Mouse (Mus musculus) heart, adult 9 months (tissue): Measurements from ENCODE around the gene Bcl2a1d.
"Not testable (repeated sequence)": the region's sequence is repeated elsewhere in the genome, so short reads cannot be mapped to it uniquely, and the experiment has no call there.

Experiments
- DNase-seq, 2 experiments: peaks; one replicate each; pipeline ENCODE4 v3.0.0; 2022; ENCODE audit warnings: low spot score in 2 of 2

The Bcl2a1d gene

DNA sequence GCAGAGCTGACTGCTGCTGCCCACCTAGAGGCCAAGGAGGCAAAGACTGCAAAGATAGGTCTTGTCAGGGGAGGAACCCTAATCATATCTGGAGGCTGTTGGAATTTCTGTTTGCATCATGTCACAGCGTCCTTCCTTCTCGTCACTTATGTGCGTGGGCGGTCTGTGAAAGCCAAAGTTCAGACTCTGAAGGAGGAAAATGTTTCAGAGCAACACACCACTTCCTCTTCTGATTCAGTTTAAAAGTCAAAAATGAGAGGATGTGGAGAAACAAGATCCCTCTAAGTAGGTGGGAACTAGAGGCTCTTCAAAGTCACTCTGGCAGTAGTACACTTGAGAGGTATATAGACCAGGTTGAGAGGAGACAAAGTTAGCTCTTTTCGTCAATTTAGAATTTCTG is at the start of gene Bcl2a1d:
Gene Bcl2a1d (minus strand): TSS at position 187 of the 400 bp plus-strand sequence.
- not testable (repeated sequence) for DNase-seq

DNA sequence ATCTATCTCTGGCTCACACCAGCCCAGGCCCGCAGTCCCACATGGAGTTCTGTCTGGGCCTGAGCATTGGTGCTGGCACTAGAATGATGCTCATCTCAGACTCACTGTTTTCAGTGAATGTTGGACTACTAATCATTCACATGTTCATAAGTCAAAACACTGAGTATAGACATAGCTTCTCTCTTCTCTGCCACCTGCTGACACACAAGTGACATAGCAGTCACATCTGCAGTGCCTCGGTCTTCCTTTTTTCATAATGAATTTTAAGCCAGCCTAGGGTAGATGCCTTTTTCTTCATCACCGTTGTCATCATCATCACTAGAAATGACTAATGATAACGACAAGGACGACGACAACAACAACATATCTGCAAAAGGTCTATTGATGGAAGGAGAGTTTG is 38.5 kb upstream of the Bcl2a1d start:
- DNase-seq: not testable (repeated sequence)

DNA sequence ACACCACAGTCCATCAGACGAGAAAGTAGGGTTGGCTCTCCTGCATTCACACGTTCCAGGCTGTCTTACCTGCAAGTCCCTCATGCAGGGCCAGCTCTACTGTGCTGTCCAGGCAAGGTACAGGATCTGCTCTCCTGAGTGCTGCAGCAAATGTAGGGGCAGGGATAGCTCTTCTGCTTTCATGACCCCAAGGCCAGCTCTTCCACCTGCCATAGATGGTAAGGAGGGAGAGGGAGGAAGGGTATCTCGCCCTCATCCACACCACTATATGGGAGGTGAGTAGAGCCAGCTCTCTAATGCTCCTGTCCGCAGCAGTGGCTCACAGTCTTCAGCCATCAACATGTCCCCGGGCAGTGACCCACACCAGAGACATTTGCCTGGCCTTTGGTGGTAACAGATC is 37.8 kb upstream of the Bcl2a1d start:
- not testable (repeated sequence) for DNase-seq

DNA sequence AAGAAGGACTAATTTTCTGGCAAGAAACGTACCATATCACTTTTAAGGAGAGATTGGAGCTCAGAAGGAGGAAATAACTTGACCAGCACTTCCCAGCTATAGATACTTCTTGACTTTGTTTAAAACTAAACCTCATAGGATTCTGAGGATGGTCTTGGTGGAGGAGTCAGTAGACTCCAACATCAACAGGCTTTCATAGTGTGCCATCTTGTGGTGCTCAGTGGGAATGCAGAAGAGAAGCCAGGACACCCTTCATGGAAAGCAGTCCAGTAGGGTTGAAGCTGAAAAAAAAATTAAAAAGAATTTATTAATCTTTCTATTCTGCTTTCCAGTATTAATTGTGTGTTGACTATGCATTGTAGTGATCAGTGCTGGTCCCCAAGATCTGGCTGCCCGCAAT is 15.0 kb upstream of the Bcl2a1d start:
- DNase-seq: not testable (repeated sequence)

DNA sequence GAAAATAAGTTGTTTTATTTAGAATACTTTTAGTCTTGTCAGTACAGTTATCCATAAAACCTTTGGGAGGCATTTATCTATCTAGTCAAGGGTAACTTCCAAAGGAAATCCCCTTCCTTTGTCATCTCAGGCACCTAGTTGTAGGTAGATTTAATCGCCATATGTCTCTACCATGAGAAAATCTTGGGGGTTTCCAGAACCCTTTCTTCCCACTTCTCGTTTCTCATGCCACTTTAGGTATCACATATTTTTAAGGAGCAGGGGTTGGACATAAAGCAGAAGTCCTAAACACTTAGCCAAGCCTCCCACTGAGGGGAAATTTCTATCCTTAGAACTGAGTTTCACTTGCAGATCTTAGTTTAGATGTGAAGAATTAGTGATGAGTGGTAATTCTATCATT is 14.3 kb upstream of the Bcl2a1d start:
- DNase-seq: not testable (repeated sequence)

DNA sequence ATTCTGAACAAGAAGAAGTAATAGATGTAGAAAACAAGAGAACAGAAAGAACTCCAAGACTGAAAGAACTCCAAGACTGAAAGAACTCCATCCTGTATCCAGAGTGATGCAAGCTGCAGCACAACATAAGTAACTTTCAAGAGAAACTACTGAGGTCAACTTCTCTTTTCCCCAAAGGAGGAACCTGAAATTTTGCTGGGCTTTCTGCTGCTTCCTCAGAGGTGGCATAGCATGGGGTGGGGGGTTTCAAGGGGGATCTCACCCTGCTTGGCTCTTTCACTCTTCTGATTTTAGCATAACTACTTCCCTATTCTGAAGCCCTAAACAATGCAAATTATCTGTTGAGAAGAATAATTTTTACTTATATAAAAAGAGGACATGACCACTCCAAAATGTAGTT is 3.6 kb upstream of the Bcl2a1d start:
- not testable (repeated sequence) for DNase-seq

DNA sequence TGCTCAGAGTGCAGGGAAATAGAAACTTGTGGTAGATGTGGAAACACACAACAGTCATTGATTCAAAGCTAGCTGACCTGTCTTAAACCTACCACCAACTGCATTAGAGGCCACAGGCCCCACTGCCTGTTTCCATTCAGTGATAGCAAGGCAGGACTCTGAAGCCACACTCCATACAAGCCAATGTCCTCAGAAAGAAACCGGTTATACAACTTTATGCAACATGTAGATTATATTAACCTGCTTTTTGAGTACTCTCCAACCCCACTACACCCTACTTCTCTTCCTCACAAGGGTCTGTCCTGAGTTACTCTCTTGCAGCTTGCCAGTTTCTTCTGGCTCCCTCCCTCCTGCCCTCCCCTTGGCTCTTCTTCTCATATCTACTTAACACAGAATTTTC is 1.5 kb upstream of the Bcl2a1d start:
- DNase-seq: not testable (repeated sequence)

DNA sequence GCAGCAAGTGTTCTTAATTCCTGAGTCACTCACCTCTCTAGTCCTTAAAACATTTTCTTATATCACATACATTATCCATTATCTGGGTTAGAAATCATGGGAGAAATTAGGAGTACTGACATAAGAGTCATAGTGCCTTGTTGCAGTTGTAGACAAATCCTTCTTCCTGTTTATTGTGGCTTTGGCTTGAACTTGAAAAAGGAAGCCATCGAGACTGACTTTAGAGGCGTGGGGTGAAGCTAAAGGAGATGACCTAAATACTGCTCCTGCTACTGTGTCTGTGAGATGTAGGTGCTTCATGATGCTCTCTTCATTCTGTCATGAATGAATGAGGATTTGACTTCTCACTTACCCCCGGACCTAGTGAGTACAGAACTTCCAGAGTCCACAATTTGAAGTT is 620 bp upstream of the Bcl2a1d start:
- DNase-seq: not testable (repeated sequence)

DNA sequence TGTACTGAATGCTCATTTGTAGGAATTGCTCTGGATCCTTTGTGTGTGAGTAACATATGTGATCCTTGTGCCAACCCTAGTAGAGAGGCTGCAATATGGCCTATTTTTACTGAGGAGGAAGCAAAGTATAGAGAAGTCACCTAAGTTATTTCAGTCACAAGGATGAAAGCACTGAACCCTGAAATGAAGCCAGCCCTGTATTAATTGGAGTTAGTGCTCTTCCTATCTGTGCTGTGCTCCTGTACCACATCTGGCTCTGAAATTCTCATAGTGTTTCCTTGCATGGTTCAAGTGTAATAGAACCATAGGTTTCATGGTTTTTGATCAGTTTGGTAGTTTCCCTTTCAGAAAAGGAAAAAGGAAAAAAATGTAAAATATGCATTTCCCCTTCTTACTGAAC is 3.4 kb downstream of the Bcl2a1d start:
- not testable (repeated sequence) for DNase-seq

DNA sequence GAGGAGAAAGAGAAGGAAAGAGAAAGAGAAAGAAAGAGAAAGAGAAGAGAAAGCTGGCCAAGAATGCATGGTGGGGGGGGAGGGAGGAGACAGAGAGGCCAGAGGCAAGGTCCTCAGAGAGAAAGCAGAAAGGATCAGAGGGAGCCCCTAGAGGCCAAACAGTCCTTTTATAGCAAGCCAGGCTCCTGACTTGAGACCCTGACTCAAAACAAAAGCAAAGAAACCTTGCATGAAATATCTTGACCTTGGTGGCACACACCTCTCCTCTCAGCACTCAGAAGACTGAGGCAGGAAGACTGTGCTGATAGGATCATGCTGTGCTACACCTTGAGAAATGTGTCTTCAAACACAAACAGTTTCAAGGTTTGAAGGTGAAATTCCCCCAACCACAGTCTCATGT is 10.1 kb downstream of the Bcl2a1d start:
- not testable (repeated sequence) for DNase-seq

DNA sequence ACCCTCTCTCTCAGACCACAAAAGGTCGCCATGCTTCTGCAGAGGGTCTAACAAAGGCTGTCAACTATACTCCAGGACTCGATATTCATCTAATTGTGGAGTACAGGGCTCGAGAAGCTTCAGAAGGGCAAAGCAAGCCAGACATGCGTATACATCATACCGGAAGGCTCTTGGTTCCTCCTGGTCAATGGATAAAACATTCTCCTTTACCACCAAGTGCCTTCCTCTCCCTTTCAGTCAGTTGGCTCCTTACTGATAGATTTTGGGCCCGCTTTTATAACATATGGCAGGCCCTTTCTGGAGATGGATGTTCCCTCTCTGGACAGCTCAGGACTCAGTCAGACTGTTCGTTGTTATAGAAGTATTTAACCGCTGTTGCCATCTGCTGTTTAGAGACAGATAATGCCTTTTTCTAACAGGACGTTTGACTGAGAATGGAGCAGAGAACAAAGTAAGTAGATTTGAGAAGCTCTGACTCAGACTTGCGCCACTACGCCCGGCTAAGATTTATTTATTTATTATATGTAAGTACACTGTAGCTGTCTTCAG is 11.7 kb downstream of the Bcl2a1d start, which contains the start of gene Mthfsl:
Gene Mthfsl (minus strand): TSS at position 308 of the 549 bp plus-strand sequence.
- peak; percentile 55 to 58 for DNase-seq

DNA sequence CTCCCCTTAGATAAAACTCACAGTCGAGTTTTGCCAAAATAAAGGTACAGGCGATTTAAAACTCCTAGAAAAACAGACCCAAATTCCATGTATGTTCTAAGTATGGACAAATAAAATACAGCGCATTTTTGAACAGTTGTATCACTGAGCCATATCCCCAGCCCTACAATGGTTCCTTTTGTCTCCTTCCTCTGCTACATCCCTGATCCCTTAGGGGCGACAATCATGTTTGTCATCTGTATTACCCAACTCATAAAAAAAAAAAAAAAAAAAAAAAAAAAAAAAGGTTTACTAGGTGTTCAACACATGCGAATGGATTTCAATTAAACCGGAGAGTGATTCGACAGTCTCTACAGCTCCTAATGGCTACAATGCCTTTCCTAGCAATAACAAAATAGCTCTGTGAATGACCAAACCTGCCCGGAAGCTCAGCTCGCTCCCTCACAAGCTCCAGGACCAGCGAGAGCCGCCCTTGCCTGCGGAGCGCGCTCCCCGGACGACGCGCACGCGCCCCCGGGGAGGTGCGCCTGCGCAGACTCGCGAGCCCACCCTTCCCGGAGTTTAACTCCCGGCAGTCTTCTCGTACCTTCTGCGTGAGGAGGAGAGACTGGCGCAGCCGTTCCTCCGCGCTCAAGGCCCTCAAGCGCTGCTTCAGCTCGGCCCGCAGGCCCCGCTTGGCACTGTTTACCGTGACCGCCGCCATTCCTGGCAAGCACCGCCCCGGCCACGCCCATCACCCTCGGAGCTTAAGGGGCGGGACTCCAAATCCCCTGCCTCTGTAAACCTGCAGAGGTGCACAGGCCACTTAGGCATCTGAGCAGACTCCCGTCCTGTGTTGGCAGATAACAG is 12.4 kb downstream of the Bcl2a1d start:
- peak; percentile 48 to 52 for DNase-seq

DNA sequence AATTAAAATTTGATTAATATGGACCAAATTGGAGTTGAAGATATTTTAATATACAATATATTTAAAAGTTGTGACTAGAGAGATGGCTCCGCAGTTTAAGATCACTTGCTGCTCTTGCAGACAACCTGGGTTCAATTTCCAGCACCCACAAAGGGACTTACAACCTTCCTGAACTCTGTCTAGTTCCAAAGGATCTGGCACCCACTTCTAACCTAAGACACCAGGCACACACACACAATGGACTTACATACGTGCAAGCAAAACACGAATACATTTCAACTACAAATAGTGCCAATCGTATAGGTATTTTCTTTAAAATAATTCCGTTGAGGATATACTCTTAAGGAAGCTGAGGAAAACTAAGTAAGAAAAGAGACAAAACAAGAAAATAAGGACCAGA is 13.1 kb downstream of the Bcl2a1d start:
- not testable (repeated sequence) for DNase-seq

DNA sequence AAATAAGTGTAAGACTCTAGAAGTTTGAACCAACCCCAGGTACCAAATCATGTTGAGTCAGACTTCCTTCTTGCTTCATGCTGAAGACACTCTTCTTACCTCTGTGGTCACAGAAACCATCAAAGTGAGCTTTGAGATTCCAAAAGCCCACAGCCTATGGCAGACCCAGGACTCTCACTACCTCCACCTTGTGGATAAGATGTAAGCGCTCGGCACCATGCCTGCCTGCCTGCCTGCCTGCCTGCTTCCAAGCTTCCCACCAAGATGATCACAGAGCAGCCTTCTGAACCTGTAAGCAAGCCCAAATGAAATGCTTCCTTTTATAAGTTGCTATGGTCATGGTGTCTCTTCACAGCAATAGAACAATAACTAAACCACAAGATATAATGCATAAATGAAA is 13.6 kb downstream of the Bcl2a1d start:
- DNase-seq: not testable (repeated sequence)

DNA sequence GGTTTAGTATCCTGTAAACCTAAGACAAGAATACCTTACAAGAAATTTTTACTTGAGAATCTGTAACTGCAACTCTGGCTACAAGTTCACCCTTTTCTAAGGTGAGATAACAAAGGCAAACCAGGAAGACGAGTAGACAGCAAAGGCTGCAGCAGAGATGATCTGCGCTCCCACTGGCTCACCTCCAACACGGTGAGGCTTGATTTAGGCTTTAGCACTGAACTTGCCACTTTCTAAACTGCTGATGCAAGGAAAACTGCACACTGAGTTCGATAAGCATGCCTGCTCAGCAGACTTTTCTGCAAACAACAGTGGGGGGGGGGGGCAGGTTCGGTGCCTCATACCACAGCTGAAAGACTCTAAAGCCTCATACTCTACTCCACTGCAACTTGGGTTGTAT is 17.2 kb downstream of the Bcl2a1d start:
- DNase-seq: not testable (repeated sequence)

DNA sequence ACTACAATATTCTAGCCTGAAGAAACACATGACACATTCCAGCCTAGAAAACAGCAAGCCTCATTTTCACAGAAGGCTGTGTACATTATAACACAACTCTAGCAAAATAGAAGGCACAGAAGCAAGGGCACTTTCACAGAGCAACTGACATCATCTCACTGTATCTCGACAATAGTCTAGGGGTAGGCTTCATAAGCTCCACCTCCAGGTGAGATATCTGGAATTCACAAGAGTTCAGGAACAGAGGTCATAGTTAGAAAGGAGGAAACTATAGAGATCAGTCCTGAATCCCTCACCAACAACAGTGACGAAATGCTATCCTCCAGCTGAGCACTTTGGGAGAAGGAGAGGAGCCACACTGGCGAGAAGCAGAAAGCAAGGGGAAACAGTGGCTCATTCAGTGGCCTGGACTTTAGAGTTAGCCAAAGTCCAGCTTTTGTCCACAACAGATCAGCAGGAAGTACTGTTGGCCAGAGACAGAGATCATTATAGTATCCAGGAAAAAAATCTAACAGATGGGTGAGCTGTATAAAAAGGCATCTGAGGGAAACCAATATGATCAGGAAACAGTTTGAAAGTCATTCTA is 19.5 kb downstream of the Bcl2a1d start:
- DNase-seq: not testable (repeated sequence)

DNA sequence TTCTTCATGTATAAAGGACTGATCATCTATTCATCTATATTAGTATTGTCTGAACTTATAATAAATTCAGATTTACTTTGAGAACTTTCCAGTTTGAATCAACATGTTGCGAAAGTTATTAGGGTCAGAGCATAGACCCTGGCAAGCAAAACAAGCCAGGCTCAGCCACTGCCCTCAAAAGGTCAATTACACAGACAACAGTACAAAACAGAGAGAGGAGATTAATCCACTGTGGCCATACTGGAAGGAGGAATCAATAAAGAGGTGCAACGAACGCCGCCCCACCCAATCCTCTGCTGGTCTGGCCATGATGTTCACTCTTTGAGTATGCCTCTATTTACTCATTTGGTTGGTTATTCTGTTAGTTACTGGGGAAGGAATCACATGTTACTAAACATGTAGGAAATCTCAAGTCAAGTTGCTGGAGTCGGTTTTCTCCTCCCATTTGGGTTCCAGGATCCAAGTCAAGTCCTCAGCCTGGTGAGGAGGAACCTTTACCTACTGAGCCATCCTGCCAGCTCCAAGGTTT is 20.7 kb downstream of the Bcl2a1d start:
- not testable (repeated sequence) for DNase-seq

DNA sequence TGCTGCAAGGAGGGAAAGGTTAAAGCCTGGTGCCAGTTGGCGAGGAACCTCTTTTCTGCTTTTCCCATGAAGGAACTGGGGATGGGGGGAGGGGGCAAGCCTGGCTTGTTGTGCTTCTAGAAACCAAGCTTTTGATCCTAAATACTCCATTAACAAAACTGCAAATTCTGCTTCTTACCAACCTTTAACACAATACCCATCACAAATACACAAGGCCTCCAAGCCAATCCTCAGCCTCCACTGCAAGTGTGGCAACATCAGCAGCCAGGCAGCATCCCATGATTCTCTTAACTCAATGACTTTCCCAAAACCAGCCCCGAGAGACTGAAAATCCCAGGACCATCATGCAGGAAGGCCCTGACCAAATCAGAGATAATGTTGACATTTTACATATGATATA is 21.3 kb downstream of the Bcl2a1d start:
- not testable (repeated sequence) for DNase-seq

DNA sequence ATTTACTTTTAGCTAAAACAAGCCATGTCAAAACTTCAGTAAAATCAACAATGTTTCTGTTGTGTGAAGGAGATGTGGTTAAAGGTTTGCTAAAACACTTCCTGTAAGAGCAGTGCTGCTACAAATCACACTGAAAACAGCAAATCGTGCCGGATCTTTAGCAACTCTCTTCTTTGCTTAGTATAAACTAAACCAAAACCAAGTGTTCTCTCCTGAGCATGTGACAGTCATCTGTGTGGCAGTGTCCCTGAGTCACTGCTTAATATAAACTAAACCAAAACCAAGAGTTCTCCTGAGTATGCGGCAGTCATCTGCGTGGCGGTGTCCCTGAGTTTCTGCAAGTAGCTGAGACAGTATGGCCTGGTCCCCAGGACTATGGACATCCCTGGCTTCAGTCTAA is 21.9 kb downstream of the Bcl2a1d start:
- DNase-seq: not testable (repeated sequence)

DNA sequence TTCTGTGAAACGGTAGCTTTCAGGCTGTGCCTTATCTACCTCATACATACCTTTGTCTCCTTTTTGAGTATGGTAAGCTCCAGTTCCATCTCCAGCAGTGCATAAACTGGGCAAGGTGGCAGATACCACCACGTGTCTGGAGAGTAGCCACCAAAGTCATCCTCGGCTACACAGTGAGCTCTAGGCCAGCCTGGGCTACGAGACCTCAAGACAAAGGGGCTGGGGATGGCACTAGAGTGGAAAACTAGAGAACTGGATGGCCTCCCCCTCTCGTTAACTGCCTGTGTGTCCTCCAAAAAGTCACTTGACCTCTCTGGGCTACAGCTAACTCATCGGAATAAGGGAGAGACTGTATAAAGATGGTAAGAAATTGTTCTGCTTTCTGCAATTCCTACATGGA is 22.4 kb downstream of the Bcl2a1d start:
- DNase-seq: no peak

DNA sequence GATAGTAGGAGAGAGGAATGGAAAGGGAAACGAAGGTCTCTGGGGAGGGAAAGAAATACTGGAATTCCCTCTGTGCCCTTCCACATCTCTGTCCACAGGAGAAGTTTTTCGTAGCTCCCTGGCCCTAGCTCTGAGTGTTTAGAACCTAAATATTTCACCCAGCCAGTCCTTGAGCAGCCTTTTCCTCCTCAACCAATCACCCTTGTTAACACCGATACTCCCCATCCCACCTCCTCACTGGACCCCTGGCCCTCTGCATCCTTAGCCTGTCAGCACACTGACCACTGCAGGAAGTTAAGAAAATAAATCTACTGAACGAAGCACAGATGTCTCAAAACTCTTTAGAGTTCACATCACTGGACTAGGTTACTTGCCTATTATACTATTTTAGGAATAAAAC is 25.0 kb downstream of the Bcl2a1d start:
- DNase-seq: no peak

DNA sequence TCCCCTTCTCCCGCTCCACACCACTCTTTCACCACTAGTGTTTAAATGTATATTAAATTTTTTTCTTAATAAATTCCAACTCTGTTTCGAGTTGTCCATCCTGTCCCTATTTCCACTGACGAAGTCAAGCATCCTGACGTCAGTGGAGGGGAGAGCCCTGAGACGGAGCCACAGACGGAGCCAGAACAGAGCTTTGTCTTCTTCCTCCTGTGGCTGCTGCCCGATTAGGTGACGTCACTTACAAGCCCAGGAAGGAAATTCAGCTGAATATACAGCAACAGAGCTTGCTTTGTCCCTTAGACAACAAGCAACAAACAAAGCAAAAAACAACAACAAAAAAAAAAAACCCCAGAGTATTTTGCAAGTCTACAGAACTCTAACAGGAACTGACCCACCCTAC is 26.6 kb downstream of the Bcl2a1d start:
- DNase-seq: not testable (repeated sequence)
